Mouse (Mus musculus): ENCODE results near the gene Eif2a.

Eif2a gene

DNA sequence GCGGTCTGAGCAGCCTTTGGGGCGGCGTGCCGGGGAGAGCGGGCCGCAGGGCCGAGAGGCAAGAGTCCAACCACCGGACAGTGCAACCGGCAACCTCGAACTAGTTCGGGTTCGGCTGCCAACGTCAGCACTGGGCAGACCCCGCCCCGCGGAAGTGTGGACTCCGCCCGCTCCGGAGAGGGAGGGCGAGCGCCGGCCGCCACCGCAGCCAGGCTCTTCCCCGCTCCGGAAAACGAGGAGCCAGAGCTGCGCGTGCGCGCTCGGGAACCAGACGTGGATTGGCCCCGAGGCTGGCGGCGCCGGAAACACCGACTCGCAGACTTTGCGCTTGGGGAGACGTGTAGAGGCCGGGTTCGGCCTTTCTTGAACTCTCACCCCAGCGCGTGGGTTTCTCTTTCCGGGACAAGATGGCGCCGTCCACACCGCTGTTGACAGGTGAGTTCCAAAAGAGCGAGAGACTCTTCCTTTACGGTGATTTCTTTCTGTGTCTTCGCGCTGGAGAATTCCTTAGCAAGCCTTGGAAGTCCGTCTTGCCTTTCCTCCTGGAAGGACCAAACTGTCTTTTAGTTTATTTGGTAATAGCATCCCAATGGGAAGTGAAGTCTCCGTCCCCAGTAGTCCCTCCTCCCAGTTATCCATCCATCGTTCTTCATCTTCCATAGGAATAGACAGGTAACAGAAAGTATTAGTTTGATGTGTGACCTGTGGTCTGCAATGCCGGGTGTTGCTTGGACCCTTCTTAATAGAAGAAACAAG is at the start of gene Eif2a, which contains the start of gene Serp1:
Gene Eif2a, plus strand, starts transcription at position 170 of the 756 bp plus-strand sequence.
Gene Serp1, minus strand, starts transcription at position 241 of the 756 bp plus-strand sequence.
- peak; percentile 97 to 99 for DNase-seq

DNA sequence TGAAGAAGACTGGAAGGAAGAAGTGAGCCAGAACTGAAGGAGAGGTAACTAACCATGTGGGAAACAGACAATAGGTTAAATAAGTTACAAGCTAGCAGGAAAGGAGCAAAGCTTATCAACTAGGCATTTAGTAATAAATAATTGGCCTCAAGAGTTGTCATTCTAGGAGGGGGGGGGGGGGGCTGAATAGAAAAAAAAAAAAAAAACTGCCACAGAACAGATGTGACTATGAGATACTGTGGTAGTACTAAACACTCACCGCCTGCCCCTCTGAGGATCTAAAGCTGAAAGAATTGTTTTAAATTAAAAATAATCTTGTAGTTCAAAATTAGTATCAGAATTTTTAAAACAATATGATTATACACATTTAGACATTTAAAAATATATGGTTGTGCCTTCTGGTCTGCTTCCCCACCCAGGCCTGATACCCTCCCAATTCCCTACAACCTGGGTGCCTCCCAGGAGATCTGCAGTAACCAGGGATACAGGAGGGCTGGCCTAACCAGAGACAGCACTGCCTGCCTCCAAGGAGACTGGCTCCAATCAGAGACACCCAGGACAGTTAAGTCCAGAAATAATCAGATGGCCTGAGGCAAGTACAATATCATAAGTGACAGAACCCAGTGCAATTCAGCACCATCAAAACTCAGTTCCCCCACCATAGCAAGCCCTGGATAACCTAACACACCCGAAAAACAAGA is 46.7 kb upstream of the Eif2a start:
- DNase-seq: no peak

DNA sequence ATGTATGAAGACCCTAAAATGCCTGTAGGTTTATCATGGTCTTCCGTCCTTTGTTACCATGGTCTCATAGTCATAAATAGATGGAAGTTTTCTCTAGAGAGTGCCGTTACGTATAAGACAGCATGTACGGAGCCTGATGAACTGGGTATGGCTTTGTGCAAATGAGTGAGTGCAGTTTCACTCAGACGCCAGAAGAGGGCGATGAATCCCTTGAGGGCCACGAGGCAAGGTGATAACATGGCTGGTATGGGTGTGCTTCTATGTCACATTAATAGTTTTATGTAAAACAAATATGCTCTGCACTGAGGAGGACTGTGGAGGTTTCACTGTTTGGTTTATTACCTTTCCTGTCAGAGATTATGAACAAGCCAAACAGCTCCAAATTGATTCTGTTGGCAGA is 39.7 kb upstream of the Eif2a start:
- peak in 1 of 2 experiments; percentile 13 for DNase-seq

DNA sequence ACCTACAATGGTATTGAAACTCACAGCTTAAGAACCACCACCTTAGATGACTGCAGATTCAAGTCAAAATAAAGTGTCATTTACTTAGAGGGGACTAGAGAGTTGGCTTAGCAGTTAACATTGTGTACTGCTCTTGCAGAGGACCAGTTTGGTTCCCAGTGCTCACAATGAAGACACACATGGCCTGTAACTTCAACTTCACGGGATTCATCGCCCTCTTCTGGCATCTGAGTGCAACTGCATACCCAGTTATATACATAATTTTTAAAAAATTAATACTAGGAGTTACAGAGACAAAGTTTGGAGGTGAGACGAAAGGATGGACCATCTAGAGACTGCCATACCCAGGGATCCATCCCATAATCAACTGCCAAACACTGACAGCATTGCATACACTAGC is 38.5 kb upstream of the Eif2a start:
- DNase-seq: no peak

DNA sequence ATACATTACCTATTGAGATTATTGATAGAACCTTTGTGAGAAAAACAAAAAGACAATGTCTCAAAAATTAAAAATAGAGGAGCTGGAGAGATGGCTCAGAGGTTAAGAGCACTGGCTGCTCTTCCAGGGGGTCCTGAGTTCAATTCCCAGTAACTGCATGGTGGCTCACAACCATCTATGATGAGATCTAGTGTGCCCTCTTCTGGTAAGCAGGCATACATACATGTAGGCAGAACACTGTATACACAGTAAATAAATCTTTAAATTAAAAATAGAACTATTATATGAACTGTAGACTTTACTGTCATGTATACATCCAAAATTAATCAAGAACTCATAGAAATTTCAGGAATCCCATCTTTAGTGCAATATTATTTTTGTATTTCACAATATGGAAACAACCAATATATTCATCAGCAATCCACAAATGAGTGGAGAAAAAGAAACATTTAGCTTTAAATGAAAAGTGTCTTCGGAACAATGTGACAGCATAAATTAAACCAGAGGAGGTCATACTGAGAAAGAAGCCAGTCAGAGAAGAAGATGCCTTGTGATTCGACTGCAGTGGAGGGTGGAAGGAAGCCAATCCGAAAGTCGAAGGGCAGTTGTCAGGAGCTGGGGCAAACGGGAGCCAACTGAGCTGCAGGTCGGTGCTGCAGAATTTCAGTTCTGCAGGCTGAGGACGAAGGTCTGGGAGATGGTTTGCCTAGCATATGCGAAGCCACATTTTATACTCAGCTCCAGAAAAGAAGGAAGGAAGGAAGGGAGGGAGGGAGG is 37.4 kb upstream of the Eif2a start:
- peak; percentile 9 to 19 for DNase-seq

DNA sequence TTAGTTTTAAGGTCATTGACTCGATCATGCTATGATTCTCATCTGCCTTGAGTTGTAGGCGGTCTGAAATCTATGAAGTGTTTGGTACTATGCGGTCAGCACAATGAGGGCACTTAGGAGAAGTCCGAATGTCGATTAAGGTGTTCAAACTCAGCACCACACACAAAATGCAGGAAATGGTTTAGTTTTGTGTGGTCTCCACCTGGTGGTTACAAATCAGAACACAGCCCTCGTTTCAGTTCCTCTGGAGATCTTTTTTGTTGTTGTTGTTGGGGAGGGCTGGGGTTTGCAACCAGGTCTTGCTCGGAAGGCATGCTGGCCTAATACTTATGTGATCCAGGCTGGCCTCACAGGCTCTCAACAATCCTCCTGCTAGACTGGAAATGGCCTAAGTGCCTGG is 34.8 kb upstream of the Eif2a start:
- DNase-seq: peak; percentile 46 to 63

DNA sequence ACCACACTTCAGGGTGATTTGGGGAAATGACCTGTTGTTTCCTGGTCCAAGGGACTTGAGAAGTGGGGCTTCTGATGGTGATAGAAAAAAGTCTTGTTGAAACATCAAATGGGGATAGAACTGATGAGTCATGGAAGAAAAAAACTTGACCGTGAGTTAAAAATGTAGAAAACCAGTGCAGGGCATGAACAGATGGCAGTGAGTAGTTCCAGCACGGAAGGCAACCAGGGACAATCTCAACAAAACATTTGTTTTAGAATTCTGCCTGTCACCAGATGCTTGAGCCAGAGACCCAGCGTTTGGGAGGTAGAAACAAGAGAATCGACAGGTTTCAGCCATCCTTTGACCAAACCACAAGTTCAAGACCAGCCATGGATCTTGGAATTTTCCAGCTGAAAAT is 32.0 kb upstream of the Eif2a start:
- DNase-seq: no peak

DNA sequence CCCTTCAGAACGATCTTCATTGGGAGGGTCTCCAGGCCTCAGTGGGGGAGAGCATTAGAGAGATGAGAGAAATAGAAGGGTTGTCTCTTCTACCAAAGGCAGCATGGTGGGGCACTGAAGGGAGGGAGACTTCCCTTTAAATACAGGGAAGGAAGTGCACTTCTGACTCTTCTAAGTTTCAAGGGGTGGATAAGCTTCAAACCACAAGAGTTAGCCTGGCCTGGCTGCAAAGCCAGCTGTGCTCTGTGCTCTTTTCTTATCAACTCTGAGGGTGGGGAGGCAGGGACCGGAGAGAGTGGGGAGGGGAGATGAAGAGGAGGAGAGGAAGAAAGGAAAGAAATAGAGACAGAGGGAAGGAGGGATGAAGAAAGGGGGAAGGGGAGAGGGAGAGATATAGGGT is 23.7 kb upstream of the Eif2a start:
- DNase-seq: no peak

DNA sequence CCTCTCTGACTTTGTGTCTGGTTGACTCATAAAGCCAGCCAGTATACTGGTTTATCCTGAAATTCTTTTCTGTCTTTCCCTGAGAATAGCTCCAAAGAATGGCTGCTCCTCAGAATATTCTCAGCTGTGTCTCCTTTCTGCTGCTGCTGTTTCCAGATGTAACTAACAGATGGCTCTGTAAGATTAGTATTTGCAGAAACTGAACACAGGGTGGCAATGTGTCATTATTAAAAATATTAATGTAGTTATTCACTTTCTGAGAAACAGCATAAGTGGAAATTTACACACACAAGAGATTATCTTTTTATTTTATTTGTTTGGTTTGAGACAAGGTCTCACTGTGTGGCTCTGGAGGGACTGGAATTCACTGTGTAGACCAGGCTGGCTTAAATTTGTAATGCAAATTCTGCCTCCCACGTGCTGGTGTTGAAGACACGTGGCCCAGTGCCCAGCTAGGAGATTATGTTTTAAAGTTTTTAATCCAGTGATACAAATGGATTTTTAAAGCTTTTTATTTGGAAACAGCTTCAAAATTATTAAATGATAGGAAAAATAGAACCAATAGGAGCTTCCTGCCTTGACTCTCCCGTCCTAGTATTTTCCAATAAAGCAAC is 21.8 kb upstream of the Eif2a start:
- no peak for DNase-seq

DNA sequence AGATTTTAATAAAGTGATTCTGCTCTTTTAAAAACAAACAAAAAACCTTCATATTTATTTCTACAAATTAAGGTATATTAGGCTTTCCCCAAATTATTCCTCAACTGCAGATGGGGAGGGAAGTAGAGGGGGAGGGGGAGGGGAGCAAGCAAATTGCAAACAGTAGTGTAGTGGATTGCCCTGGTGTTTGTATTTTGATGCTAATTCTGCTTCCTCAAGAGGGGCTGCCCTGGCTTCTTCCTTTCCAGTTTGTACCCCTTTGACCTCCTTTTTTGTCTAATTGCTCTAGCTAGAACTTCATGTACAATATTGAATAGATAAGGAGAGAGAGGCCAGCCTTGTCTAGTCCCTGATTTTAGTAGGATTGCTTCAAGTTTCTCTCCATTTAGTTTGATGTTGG is 20.9 kb upstream of the Eif2a start:
- no peak for DNase-seq

DNA sequence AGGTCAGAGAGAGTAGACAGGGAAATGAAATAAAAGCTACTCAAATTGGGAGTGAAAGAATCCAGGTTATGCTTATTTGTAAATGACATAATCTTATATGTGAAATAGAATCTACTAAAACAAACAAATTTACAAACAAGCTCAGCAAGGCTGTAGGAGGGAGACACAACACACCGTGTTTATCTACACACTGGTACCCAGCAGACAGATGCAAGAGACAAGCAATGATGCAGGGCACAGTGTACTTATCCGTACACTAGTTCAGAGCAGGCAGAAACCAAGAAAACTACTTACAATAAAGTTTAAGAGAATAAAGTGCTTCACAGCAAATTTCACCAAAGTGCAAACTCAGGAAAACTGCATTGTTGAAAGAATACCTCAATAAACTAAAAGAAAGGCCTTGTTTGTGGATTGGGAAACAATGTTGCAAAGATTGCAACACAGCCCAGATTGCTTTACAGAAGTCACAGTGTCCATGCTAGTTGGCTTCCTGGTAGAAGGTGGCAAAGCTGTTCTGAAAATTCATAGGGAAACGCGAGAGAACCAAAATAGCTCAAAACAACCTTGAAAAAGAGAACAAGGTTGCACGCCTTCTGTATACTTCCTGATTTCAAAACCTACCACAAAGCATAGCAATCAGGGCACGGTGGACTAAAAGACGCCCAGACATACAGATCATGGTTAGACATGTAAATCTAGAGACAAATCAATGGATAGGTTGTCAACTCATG is 17.4 kb upstream of the Eif2a start:
- DNase-seq: no peak

DNA sequence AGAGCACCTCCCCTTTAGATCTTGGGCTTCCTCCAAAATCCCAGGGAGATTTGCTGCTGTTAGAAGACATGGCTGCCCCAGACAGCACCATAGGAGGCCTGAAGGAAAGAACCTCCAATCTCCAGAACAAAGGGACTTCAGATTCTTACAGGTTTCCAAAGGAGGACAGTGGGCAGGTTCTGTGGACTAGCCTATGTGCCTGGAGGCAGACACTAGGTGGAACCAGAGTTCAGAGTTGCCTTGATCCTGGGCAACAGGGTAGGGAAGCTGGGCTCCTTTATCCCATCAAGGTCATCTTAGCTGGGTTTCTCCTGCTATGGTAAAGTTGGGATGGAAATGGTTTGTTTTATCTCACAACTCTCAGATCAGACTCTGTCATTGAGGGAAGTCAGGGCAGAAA is 14.0 kb upstream of the Eif2a start:
- no peak for DNase-seq

DNA sequence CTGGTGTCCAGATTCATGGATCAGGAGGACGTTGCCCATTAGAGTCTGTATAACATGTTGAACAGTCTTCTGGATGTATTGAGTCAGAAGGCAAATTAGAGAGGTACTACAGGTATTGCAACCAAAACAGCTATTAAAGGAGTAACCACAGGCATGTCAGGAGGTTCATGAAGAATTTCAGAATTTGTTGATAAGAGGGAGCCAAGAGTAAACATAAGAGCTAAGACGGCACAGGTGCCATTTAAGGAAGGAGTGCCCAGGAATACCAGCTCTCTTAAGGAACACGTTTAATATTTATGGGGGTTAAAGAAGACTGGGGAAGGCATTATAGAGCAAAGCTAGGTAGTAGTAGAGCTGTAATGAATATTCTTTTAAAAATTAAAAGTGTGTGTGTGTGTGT is 12.9 kb upstream of the Eif2a start:
- DNase-seq: no peak

DNA sequence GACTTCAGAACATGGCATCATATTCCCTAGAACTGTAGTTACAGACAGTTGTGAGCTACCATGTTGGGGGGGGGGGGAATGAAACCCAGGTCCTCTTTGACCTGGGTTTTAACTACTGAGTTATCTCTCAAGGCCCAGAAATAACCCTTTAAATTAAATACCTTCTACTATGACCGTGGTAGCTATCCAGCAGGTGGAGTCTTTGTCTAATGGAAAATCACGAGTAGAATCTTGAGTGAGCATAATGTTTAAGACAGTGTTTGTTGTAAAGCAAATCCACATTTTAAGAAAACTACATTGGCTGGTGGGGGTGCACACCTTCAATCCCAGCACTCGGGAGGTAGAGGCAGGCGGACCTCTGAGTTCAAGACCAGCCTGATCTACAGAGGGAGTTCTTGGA is 12.1 kb upstream of the Eif2a start:
- DNase-seq: no peak

DNA sequence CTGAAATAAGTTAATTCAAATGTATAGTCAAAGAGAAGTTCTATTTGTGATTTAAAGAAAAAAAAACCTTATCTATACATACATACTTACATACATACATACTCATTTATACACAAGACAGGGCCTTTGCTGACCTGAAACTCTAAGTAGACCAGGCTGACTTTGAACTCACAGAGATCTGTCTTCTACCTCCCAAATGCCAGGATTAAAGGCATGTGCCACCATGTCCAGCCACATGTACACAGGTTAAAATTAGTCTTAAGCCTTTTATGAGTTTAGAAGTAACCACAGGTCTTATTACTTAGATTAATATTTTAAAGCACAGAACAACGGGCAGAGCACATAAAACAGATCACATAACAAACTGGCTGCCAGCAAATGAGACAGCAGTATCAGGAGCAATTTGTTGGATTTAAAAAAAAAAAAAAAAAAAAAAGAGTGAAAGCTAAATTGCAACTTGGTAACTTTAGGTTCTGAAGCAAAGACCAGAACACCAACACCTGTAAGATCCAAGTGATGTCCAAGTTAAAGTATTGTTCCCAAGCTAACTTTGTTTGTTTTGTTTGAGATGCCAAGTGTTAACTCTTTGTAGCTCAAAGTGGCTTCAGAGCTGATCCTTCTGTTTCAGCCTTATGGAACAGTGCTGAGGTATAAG is 9.5 kb upstream of the Eif2a start:
- no peak for DNase-seq

DNA sequence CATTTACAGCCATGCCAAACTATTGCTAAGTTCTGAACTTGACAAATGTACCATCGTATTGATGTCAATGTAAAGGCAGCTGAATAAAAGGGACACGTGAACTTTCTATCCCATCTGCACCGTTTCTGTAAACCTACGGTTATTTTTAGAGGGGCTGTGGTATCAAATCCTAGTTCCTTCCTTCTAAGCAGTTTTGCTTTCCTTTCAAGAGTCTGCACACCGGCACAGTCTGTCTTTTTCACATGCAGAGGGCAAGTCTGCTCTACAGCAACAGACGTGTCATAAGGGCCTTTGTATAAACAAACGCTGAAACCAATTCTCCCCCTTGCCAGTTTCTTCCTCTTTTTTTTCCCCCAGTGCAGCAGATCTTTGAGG is 9.0 kb upstream of the Eif2a start:
- DNase-seq: no peak

DNA sequence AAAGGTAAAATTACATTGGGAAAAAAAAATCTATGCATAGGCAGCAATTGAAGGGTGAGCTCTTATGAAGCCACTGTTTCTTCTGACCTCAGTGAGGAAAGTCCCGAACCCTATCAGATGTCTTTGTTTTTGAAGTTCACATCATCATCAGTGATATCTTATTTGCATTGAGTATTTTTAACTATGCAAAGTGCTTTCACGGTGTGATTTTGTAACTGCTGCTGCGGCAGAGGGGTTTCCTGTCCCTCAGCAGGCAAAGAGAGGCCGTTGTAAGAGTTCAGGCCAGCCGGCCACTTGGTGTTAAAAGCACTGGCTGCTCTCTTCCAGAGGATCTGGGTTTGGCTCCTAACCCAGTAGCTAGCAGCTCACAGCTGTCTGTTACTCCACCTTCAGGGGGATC is 8.4 kb upstream of the Eif2a start:
- no peak for DNase-seq

DNA sequence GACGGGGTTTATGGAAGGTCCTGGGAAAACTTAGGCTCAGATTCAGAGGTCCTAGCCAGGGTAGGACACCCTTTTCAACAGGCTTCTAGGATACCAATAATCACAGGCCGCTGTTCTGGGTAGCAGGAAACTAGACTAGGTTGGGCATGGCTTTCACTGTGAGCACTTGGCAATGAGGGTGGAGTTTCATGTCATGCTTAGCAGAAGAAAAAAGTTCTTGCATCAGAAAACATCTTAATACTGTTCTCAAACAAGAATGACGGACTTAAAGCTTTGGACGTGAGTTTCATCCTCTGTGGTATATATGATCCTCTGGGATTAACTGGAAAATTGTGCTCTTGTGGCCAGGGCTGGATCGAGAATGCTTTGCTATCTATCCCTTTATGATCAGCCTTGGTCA is 7.8 kb upstream of the Eif2a start:
- DNase-seq: no peak

DNA sequence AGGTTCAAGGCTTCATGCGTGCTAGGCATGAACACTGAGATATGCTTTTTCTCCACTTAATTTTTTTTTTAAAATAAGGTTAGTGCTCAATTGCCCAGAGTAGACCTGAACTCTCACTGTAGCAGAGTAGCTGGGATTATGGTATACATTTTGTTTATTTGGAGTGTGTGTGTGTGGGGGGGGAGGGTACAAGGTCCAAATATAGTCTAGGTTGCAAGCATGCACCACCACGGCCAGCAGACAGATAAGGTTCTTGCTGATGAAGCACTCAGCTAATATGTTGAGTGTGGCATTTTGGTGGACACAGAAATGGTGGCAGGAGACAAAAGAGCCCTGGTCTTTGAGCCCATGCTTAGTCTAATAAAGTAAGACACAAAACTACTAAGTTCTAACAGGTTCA is 6.7 kb upstream of the Eif2a start:
- DNase-seq: no peak

DNA sequence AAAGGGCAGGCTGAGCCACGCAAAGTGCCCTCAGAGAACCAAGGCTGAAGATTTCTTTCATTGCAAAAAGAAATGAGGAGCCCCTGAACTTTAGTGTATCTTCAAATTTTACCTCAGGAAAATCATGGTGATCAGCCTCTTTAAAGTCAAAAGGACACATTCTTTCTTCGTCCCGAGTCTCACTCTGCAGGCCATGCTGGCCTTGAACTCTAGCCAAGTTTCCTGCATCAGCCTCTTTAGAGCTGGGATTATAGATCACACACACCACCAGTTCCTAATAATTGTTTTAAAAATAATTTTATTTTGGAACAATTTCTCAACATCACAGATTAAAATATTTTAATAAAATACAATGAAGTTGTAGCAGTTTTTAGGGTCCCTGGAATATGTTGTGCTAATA is 6.1 kb upstream of the Eif2a start:
- peak in 1 of 2 experiments; percentile 6 for DNase-seq

DNA sequence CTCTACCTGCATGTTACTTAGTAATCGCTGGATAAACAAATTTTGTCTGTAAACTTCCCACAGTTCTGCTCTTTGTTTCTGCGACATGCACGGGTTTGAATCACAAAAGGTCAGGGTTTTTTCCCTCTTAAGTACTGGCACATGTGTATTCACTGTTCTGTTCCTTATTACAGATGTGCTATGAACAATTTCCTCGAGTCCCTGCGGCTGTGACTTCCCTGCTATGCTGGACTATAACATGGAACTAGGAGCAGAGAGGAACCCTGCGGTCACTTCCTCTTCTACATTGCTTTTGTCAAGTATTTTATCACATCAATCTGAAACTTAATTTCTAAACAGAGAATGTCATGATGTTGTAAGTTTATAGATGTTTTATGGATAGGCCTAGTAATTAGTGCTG is 5.3 kb upstream of the Eif2a start:
- no peak for DNase-seq

DNA sequence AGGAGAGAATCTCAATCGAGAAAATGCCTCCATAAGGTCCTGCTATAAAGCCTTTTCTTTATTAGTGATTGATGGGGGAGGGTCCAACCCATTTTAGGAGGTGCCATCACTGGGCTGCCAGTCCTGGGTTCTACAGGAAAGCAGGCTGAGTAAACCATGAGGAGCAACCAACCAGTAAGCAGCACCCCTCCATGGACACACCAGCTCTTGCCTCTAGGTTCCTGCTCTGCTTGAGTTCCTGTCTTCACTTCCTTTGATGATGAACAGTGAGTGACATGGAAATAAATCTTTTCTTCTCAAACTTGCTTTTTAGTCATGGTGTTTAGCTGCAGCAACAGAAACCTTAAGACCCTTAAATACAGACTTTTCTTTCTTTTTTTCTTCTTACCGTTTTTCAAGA is 4.3 kb upstream of the Eif2a start:
- no peak for DNase-seq
